ENCODE assay signal across 22 mouse cellular contexts in the genomic region with DNA sequence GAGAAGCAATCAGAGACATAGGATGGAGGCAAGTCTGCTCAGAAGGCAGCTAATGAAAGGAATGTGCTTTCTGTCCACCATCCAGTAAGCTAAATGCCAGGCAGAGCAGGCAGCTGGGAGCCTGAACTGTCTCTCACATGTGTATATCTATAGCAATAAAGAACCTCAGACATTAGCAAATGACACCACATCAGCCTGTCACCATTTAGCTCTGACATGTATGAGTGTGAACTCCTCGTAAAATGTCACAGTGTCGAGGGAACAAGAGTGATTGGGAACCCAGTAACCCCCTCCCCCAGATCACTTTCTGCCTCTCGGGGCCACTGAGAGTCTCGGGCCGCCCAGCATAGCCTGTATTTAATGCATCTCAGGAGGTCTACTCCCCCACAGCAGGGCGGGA.
DNase-seq lines count a peak whose midpoint lies in the region; ATAC-seq and TF ChIP-seq lines count a peak whose summit lies in the region.
"Had no signal": no experiment of that assay in that cellular context is flagged by ENCODE, and none has a peak within 500 bp of the region (broad histone marks: within the 10 kb centered on the region; RNA-seq: fewer than 3 reads in every experiment).

No protein-coding gene starts in this region.

- no peaks in the 10 kb centered on the region; the same call in 1 of the 2 replicates for H3K36me3 ChIP-seq in heart, adult 2 months (ENCODE audit: control insufficient read depth, insufficient read depth, low read length)
- H3K36me3 ChIP-seq in heart, embryonic 13.5 days, result no peaks in the 10 kb centered on the region
- H3K36me3 ChIP-seq in heart, postnatal 0 days (replicated peaks; ENCODE audit: control insufficient read depth, insufficient read depth, low read length), result no peaks in the 10 kb centered on the region
- H3K36me3 ChIP-seq: embryonic facial prominence, embryonic 15.5 days; forebrain, embryonic 10.5 days; hindbrain, embryonic 13.5 days; intestine, embryonic 15.5 days had no signal

- peak; percentile 84 for DNase-seq in heart, adult 11 months
- no peak for DNase-seq in heart, adult 2 months
- DNase-seq in heart, adult 18-20 months, result no peak
- peak; percentile 30 for DNase-seq in heart, postnatal 0 days (ENCODE audit: low spot score)
- DNase-seq in heart, adult 8-10 months (ENCODE audit: low spot score), result no peak
- peak; percentile 48 for DNase-seq in 3T3-L1 (ENCODE audit: low read depth, low spot score)
- DNase-seq: adrenal gland, adult 2 months; adrenal gland, postnatal 25 days; cerebellum, adult 18-20 months; cerebellum, adult 9-11 months; cerebellum, postnatal 36 days; gastrocnemius, postnatal 36 days; kidney, adult 18-20 months had no signal

- TF ChIP-seq POLR2A in heart, adult 2 months (IDR thresholded peaks at IDR 0.05; ENCODE audit: insufficient read depth, low read depth, low read length), result no peak

- ATAC-seq in heart, embryonic 13.5 days (ENCODE audit: extremely low read depth, insufficient number of reproducible peaks, low FRiP score, low TSS enrichment), result no peak
- peak; percentile 53 for ATAC-seq in heart, postnatal 0 days (ENCODE audit: insufficient read depth, low read depth)
- no peak for ATAC-seq in activated CD4-positive, CD25-positive, alpha-beta regulatory T cell, adult 4 months
- ATAC-seq: forebrain, embryonic 14.5 days; intestine, embryonic 15.5 days; Patski had no signal

- no peak for TF ChIP-seq EP300 in heart, adult 2 months (IDR thresholded peaks at IDR 0.05; ENCODE audit: insufficient read depth, low read depth, low read length)
- TF ChIP-seq EP300 in heart, postnatal 0 days (IDR thresholded peaks at IDR 0.05; ENCODE audit: low read depth), result no peak

- no peaks in the 10 kb centered on the region; the same call in 1 of the 2 replicates for H3K27me3 ChIP-seq in heart, adult 2 months (ENCODE audit: control insufficient read depth, insufficient read depth, low read length)
- H3K27me3 ChIP-seq in heart, embryonic 13.5 days (replicated peaks), result peaks cover 10% of the 10 kb centered on the region
- no peaks in the 10 kb centered on the region for H3K27me3 ChIP-seq in heart, postnatal 0 days (ENCODE audit: control insufficient read depth, insufficient read depth, low read length)
- H3K27me3 ChIP-seq: embryonic facial prominence, embryonic 15.5 days; hindbrain, embryonic 13.5 days; intestine, embryonic 15.5 days; Patski had no signal

- no peaks in the 10 kb centered on the region for H3K79me2 ChIP-seq in heart, adult 2 months (replicated peaks; ENCODE audit: control insufficient read depth, insufficient read depth, low read length)

- intact Hi-C loops in heart, adult 2 months (cut with DNase I), result no loop called here

- 71% methylated on average over 6 of the region's 6 CpGs for WGBS in heart, adult 2 months
- WGBS in heart, embryonic 13.5 days, result 11% methylated on average over 6 of the region's 6 CpGs
- WGBS in heart, postnatal 0 days, result 21% methylated on average over 6 of the region's 6 CpGs

- H3K27ac ChIP-seq in heart, adult 2 months, result no peak overlapping the region
- peak overlapping the region; percentile 31; the same call in 1 of the 2 replicates for H3K27ac ChIP-seq in heart, embryonic 13.5 days (replicated peaks)
- no peak overlapping the region for H3K27ac ChIP-seq in heart, postnatal 0 days (ENCODE audit: low read depth)
- H3K27ac ChIP-seq: embryonic facial prominence, embryonic 15.5 days; forebrain, embryonic 10.5 days; hindbrain, embryonic 13.5 days; intestine, embryonic 15.5 days had no signal

- H3K4me1 ChIP-seq in heart, adult 2 months (ENCODE audit: control insufficient read depth, insufficient read depth, low read length), result peaks cover 13% of the 10 kb centered on the region
- H3K4me1 ChIP-seq in heart, embryonic 13.5 days, result peaks cover 50% of the 10 kb centered on the region
- peaks cover 23% of the 10 kb centered on the region for H3K4me1 ChIP-seq in heart, postnatal 0 days (ENCODE audit: control insufficient read depth, insufficient read depth)

- no peak overlapping the region for H3K9ac ChIP-seq in heart, adult 2 months (ENCODE audit: low read depth, low read length)
- 0 out of 2 replicates have a peak overlapping the region, but pooled peaks have one; percentile 13 for H3K9ac ChIP-seq in heart, embryonic 13.5 days
- no peak overlapping the region for H3K9ac ChIP-seq in heart, postnatal 0 days (replicated peaks; ENCODE audit: low read depth, low read length)
- H3K9ac ChIP-seq: embryonic facial prominence, embryonic 15.5 days; hindbrain, embryonic 13.5 days; intestine, embryonic 15.5 days had no signal

- H3K4me2 ChIP-seq in heart, embryonic 13.5 days, result no peak overlapping the region
- H3K4me2 ChIP-seq in heart, postnatal 0 days (ENCODE audit: low read depth, low read length), result no peak overlapping the region
- H3K4me2 ChIP-seq: embryonic facial prominence, embryonic 15.5 days; hindbrain, embryonic 13.5 days; intestine, embryonic 15.5 days had no signal

- TF ChIP-seq CTCF in heart, adult 2 months (IDR thresholded peaks at IDR 0.05), result no peak
- TF ChIP-seq CTCF in heart, postnatal 0 days (IDR thresholded peaks at IDR 0.05; ENCODE audit: low read depth), result no peak

- H3K9me3 ChIP-seq in heart, embryonic 13.5 days, result no peaks in the 10 kb centered on the region
- no peaks in the 10 kb centered on the region for H3K9me3 ChIP-seq in heart, postnatal 0 days (replicated peaks; ENCODE audit: control insufficient read depth, low read length)
- H3K9me3 ChIP-seq: embryonic facial prominence, embryonic 15.5 days; forebrain, embryonic 10.5 days; hindbrain, embryonic 13.5 days; intestine, embryonic 15.5 days had no signal

- H3K4me3 ChIP-seq in heart, adult 2 months, result no peak overlapping the region
- no peak overlapping the region for H3K4me3 ChIP-seq in heart, embryonic 13.5 days
- no peak overlapping the region for H3K4me3 ChIP-seq in heart, postnatal 0 days (ENCODE audit: low read depth, low read length)
- H3K4me3 ChIP-seq: embryonic facial prominence, embryonic 15.5 days; erythroblast, embryonic 14.5 days; forebrain, embryonic 10.5 days; hindbrain, embryonic 13.5 days; intestine, embryonic 15.5 days had no signal

Comparison
In these comparisons a context has a peak if more than half of its experiments do, and no peak if none do; other contexts are left out.
1. DNase-seq: peak in heart, adult 11 months (single experiment), heart, postnatal 0 days (single experiment) and 3T3-L1 (single experiment); none in heart, adult 2 months (0 of 2), heart, adult 18-20 months (0 of 2) and heart, adult 8-10 months (single experiment).